Mouse (Mus musculus): ENCODE measurements around the gene Igf2r. TPM values are rescaled to one million over a fixed set of nuclear protein-coding genes. Genes with fewer than 3 reads are reported as not detected.

Gene Igf2r
- polyA plus RNA-seq, 1 experiment from 2014 or later = 35.6 TPM

GRCm38 (mm10) chr17:12796633-12797032, 27.2 kb upstream of the Igf2r start:
- Histone ChIP-seq H3K27me3 (ENCODE audit: low read depth, poor library complexity, severe bottlenecking) (no peaks in the 10 kb centered on the region), H3K27ac (no peak overlapping the region), H3K9me3 (replicated peaks) (no peaks in the 10 kb centered on the region), H3K36me3 (peaks cover 40% of the 10 kb centered on the region), H3K4me1 (peaks cover 28% of the 10 kb centered on the region), H3K4me3 (no peak overlapping the region)
- 87% methylated on average over 3 of the region's 3 CpGs for WGBS
- no peak for DNase-seq (ENCODE audit: low spot score)

GRCm38 (mm10) chr17:12793660-12794406, 24.4 kb upstream of the Igf2r start:
- peaks cover 42% of the 10 kb centered on the region for H3K36me3 ChIP-seq
- H3K9me3 ChIP-seq (replicated peaks) = no peaks in the 10 kb centered on the region
- 63% methylated on average over 8 of the region's 8 CpGs for whole genome bisulfite sequencing
- H3K4me3 ChIP-seq = no peak overlapping the region
- no peaks in the 10 kb centered on the region for H3K27me3 ChIP-seq (ENCODE audit: low read depth, poor library complexity, severe bottlenecking)
- H3K27ac ChIP-seq = peak overlapping the region; percentile 76
- DNase-seq (ENCODE audit: low spot score) = peak; percentile 45
- H3K4me1 ChIP-seq = peaks cover 50% of the 10 kb centered on the region

GRCm38 (mm10) chr17:12792422-12793206, 23.1 kb upstream of the Igf2r start:
- H3K27me3 ChIP-seq (ENCODE audit: low read depth, poor library complexity, severe bottlenecking) = no peaks in the 10 kb centered on the region
- peak; percentile 28 for DNase-seq (ENCODE audit: low spot score)
- H3K9me3 ChIP-seq (replicated peaks) = 0 out of 2 replicates have a peak, but pooled peaks cover 2% of the 10 kb centered on the region
- peak overlapping the region; percentile 37 for H3K27ac ChIP-seq
- no peak overlapping the region for H3K4me3 ChIP-seq
- H3K36me3 ChIP-seq = peaks cover 43% of the 10 kb centered on the region
- H3K4me1 ChIP-seq = peaks cover 50% of the 10 kb centered on the region
- 78% methylated on average over 11 of the region's 11 CpGs for WGBS

DNA sequence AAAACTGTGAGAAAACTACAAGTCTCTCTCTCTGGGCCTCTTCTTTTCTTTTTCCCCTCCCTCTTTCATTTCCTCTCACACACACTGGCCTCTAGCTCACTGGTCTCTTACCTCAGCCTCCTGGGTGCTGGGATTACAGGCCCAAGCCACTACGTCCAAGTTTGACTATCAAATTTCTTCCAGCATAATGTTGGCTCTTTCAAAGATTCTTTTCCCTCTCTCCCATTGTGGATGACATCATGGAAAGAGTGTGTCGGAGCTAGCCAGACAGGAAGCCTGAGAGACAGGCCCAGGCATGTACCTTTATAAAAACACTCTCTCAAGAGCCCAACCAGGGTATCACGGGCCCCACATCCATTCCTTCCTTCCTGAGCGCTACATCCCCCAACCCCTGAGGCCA, 22.0 kb upstream of the Igf2r start:
- H3K27me3 ChIP-seq (ENCODE audit: low read depth, poor library complexity, severe bottlenecking) = no peaks in the 10 kb centered on the region
- H3K27ac ChIP-seq = peak overlapping the region; percentile 78
- peak; percentile 42 for DNase-seq (ENCODE audit: low spot score)
- 0 out of 2 replicates have a peak, but pooled peaks cover 2% of the 10 kb centered on the region for H3K9me3 ChIP-seq (replicated peaks)
- H3K4me1 ChIP-seq = peaks cover 50% of the 10 kb centered on the region
- 36% methylated on average over 4 of the region's 4 CpGs for WGBS
- peaks cover 53% of the 10 kb centered on the region for H3K36me3 ChIP-seq
- H3K4me3 ChIP-seq = no peak overlapping the region

- WGBS = 16% methylated on average over 5 of the region's 5 CpGs
- Histone ChIP-seq H3K36me3 (peaks cover 53% of the 10 kb centered on the region), H3K9me3 (replicated peaks) (0 out of 2 replicates have a peak, but pooled peaks cover 2% of the 10 kb centered on the region), H3K4me3 (no peak overlapping the region), H3K27ac (peak overlapping the region; percentile 78), H3K4me1 (peaks cover 50% of the 10 kb centered on the region), H3K27me3 (ENCODE audit: low read depth, poor library complexity, severe bottlenecking) (no peaks in the 10 kb centered on the region)
- peak; percentile 30 for DNase-seq (ENCODE audit: low spot score)
Measured at GRCm38 (mm10) chr17:12791079-12791406, 21.6 kb upstream of the Igf2r start.

DNA sequence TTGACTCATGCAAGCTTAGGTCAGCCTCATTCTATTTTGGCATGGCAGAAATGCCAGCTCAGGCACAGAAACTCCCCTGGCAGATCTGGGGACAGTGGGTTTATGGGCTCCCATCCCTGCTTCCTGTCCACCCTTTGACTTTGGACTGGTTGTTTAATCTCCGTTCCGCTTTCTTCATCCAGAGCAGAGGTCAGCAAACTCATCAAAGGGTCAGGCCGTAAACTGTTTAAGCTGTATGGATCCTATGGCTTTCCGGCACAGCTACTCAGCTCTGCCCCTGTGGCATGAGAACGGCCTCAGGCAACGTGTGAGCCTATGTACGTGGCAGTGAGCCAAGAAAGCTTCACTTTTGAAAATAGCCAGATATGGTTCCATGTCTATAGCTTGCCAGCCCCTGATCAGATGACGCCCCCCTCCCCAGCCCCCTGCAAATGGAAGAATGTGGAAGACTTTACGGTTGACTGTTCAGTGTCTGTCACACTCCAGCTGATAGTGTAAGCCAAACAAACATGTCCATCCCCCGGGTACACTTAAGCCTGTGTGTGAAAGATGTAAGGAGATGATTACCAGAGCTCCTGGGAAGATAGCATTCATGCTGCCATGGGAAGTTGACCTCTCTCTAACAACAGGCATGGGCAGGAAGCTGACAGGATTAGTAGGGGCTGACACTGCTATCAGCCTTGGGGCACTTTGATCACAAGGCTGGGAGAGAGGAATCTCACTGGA, 21.1 kb upstream of the Igf2r start:
- WGBS = 6% methylated on average over 10 of the region's 10 CpGs
- Histone ChIP-seq H3K4me3 (peak overlapping the region; percentile 6; the same call in 1 of the 2 replicates), H3K36me3 (peaks cover 57% of the 10 kb centered on the region), H3K9me3 (replicated peaks) (0 out of 2 replicates have a peak, but pooled peaks cover 2% of the 10 kb centered on the region), H3K27me3 (ENCODE audit: low read depth, poor library complexity, severe bottlenecking) (no peaks in the 10 kb centered on the region), H3K4me1 (peaks cover 49% of the 10 kb centered on the region), H3K27ac (peak overlapping the region; percentile 78)
- DNase-seq (ENCODE audit: low spot score) = peak; percentile 65

DNA sequence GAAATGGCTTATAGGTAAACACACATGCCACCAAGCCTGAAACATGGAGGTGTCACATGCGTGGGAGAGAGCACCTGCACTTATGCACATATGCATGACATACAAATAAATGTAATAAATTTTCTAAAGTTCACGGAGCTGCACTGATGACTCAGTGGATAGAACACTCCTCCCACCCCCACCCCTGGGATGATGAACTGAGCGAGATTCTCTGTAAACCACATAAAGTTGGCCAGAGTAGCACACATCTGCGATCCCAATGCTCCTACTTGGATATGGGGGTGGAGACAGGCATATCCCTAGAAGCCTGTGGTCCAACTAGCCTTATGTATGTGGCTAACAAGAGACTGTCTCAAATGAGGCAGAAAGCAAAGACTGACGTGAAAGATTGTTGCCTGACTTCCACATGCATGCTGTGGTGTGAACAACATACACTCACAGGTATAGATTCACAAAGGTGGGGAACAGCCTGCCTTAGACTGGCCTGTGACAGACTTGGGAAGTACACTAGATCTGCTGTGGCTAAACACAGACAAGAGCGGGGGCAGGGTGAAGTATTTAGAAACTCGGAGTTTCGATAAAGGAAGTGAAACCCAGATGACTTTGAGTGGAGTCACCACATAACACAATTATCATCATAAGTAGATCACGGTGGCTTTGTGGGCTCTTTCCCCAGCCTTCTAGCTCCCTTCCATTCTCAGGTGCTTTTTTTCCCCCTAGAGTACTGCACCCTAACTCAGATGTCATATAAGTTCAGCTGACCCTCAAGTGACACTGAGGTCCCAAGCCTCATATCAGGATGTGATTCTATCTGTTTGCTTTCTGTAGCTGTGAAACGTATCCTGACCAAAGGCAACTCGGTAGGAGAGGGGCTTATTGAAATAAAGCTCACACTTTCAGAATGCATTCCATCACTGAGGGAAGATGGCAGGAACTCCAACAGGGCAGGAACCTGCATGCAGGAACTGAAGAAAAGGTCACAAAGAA, 13.7 kb upstream of the Igf2r start:
- 84% methylated on average over 11 of the region's 11 CpGs for WGBS
- DNase-seq (ENCODE audit: low spot score) = no peak
- no peak overlapping the region for H3K4me3 ChIP-seq
- peaks cover 66% of the 10 kb centered on the region for H3K36me3 ChIP-seq
- peak overlapping the region; percentile 61; the same call in 1 of the 2 replicates for H3K27ac ChIP-seq
- no peaks in the 10 kb centered on the region for H3K27me3 ChIP-seq (ENCODE audit: low read depth, poor library complexity, severe bottlenecking)
- H3K4me1 ChIP-seq = peaks cover 40% of the 10 kb centered on the region
- no peaks in the 10 kb centered on the region for H3K9me3 ChIP-seq (replicated peaks)

GRCm38 (mm10) chr17:12781101-12781500, 11.6 kb upstream of the Igf2r start:
- H3K4me3 ChIP-seq = peak overlapping the region; percentile 5
- no peaks in the 10 kb centered on the region for H3K27me3 ChIP-seq (ENCODE audit: low read depth, poor library complexity, severe bottlenecking)
- peak overlapping the region; percentile 81 for H3K27ac ChIP-seq
- H3K36me3 ChIP-seq = peaks cover 59% of the 10 kb centered on the region
- WGBS = 45% methylated on average over 5 of the region's 5 CpGs
- DNase-seq (ENCODE audit: low spot score) = peak; percentile 57
- no peaks in the 10 kb centered on the region for H3K9me3 ChIP-seq (replicated peaks)
- peaks cover 40% of the 10 kb centered on the region for H3K4me1 ChIP-seq

GRCm38 (mm10) chr17:12780125-12780524, 10.7 kb upstream of the Igf2r start:
- peak overlapping the region; percentile 81 for H3K27ac ChIP-seq
- H3K4me1 ChIP-seq = peaks cover 40% of the 10 kb centered on the region
- no peaks in the 10 kb centered on the region for H3K9me3 ChIP-seq (replicated peaks)
- DNase-seq (ENCODE audit: low spot score) = no peak
- no peaks in the 10 kb centered on the region for H3K27me3 ChIP-seq (ENCODE audit: low read depth, poor library complexity, severe bottlenecking)
- peaks cover 61% of the 10 kb centered on the region for H3K36me3 ChIP-seq
- WGBS = 22% methylated on average over 8 of the region's 8 CpGs
- H3K4me3 ChIP-seq = no peak overlapping the region

DNA sequence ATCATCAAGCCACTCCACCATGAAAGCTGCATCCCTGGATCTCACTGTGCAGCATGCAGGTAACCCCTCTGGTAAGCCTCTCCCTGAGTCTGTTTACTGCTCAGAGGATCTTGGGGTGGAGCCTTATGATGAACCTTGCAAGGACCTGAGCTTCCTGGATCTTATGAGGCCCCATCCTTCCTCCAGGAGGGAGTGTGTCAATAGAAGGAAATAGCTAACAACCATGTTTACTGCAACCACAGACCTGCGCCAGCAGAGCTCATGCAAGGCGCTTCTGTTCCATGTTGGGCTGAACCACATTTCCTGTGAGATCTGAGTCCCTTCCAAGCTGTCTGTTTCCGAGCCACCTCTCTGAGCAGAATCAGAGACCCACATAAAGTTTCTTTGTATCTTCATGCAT, 10.0 kb upstream of the Igf2r start:
- DNase-seq (ENCODE audit: low spot score) = no peak

DNA sequence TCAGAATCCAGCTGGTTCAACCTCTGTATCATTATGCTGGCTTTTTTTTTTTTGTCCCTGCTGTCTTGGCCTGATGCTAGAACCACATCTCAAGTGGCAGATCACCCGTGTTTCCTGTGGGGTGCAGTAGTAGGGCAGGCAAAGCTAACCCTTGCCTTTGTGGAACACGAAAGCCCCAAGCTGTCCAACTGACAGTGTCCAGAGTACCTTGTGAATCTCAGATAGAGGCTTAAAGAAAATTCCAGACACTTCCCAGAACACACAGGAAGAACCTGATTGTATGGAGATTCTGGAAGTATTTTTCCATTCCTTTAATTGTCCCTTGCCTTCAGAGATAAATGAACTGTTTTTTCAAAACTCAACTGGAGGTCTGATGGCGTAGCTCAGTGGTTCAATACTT, 4.5 kb upstream of the Igf2r start:
- H3K9me3 ChIP-seq (replicated peaks) = peaks cover 7% of the 10 kb centered on the region; the same call in 1 of the 2 replicates
- peaks cover 86% of the 10 kb centered on the region for H3K36me3 ChIP-seq
- H3K4me3 ChIP-seq = no peak overlapping the region
- H3K4me1 ChIP-seq = peaks cover 4% of the 10 kb centered on the region; the same call in 1 of the 2 replicates
- 83% methylated on average over 3 of the region's 3 CpGs for WGBS
- H3K27me3 ChIP-seq (ENCODE audit: low read depth, poor library complexity, severe bottlenecking) = no peaks in the 10 kb centered on the region
- no peak for DNase-seq (ENCODE audit: low spot score)
- H3K27ac ChIP-seq = no peak overlapping the region

More for the DNA sequence above, 10.0 kb upstream of the Igf2r start:
- H3K27me3 ChIP-seq (ENCODE audit: low read depth, poor library complexity, severe bottlenecking) = no peaks in the 10 kb centered on the region
- peaks cover 61% of the 10 kb centered on the region for H3K36me3 ChIP-seq
- H3K4me3 ChIP-seq = no peak overlapping the region
- H3K27ac ChIP-seq = peak overlapping the region; percentile 81
- WGBS = 84% methylated on average over 3 of the region's 3 CpGs
- H3K9me3 ChIP-seq (replicated peaks) = no peaks in the 10 kb centered on the region
- peaks cover 40% of the 10 kb centered on the region for H3K4me1 ChIP-seq

DNA sequence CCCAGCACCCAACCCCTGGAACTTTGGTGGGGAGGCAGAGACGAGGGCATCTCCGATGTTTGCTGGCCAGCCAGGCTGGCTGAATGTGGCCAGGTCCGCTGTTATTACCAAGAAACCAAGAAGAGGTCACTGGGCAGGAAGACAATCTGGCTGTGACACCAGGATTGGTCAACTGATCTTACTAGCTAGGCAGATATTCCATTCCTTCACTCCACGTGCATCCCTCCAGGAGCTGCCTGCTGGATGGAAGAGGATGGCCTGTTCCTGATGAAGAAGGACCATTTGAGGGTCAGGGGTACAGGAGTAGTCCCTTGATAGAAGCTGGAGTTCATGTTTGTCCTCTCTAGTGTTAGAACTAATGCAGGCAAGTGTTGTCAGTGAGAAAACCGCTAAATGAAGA, 1.0 kb upstream of the Igf2r start:
- H3K36me3 ChIP-seq = peaks cover 92% of the 10 kb centered on the region
- no peak overlapping the region for H3K4me3 ChIP-seq
- H3K27ac ChIP-seq = no peak overlapping the region
- peaks cover 8% of the 10 kb centered on the region; the same call in 1 of the 2 replicates for H3K9me3 ChIP-seq (replicated peaks)
- no peaks in the 10 kb centered on the region for H3K27me3 ChIP-seq (ENCODE audit: low read depth, poor library complexity, severe bottlenecking)
- DNase-seq (ENCODE audit: low spot score) = no peak
- H3K4me1 ChIP-seq = peaks cover 26% of the 10 kb centered on the region
- WGBS = 88% methylated on average over 5 of the region's 5 CpGs

Data from limb, embryonic 10.5 days (tissue).